Mouse (Mus musculus) adrenal gland, adult (tissue): Measurements from ENCODE around the gene Rbpms2.

Experiments used
- DNase-seq, 2 experiments: peaks; one replicate each; pipeline ENCODE4 v3.0.0; 2022 to 2023; ENCODE audit warnings: low spot score in 1 of 2; ENCODE audit not compliant: inconsistent age in 2 of 2

Gene Rbpms2

DNA sequence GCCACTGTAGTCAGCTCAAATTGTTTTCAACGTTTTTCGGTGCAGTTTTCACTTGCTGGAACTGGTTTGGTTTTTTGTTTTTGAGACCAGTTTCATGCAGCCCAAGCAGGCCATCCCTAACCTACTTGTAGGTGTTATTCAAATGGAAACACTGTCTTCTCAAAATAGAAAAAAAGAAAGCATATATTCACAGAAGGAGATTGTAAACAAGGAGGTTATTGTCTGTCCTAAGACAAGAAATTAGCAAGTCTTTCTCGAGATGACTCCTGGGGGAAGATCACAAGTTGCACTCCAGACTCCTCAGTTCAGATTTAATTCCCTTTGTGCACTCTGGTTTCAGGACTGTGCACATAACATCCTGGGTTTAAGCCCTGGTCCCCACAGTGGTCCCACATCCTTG, 10.1 kb upstream of the Rbpms2 start:
- no peak for DNase-seq

DNA sequence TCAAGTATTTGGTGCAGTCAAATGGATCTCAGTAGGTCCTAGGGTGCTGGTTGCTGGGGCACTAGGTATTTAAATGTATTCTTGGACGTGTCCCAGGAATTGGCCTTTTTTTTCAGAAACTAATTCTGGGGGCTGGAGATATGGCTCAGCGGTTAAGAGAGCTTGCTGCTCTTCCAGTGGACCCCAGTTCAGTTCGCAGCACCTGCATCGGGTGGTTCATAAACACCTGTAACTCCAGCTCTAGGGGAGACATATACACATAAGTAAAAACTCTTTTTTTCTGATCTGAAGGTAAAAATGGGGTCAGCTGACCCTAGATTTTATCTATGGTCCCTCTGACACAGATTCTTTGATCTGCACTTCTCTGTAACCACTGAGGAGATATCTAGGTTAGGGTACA, 8.3 kb upstream of the Rbpms2 start:
- no peak for DNase-seq

DNA sequence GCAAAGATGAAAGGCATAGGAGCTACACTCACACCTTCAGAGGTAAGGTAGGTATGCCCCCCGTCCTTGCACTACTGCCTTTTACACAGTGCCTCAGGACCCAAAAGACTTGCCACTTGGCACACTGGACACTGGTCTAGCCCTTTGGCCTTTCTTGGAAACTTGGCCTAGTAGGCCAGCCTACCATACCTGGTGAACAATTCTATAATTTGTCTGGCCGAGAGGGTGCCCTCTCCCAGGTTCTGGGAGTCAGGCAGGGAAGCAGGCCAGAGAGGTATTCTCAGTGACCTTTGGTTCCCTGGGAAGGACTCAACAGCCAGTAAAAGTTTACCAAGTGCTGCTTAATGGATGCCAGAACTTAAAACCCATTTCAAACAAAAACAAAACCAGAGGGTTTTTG, 7.8 kb upstream of the Rbpms2 start:
- DNase-seq: no peak

DNA sequence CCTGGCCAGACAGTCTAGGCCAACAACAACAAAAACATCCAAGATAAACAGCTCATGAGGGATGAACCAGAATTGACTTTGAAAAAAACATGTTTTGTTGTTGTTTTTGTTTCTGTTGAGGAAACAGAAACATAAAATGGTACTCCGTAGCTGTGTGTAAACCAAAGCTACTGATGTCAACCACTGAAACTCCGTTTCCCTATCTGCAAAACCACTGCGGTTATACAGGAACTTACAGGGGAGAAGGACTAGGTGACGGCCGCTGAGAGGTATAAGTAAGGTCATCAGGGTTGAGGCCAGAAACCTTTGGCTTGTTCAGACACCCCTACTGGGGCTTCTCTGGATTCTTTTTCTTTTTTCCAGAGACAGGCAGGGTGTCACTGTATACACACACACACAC, 6.6 kb upstream of the Rbpms2 start:
- DNase-seq: no peak

DNA sequence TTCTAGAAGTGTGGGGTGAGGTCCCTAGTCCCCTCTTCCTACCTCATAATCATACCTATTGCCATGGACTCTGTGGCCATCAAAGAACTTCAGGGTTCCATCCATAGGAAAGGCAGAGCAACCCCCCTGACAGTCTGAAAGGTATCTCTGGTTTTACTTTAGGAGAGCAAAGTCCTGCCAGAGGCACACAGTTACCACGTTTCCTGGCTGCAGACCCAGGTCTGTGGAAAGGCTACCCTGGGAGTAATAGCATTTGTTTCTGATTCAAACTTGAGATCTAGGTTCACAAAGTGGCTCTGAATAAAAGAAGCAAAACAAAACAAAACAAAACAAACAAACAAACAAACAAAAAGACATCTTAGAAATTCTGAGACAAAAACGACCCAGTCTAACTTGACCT, 5.2 kb upstream of the Rbpms2 start:
- no peak for DNase-seq

DNA sequence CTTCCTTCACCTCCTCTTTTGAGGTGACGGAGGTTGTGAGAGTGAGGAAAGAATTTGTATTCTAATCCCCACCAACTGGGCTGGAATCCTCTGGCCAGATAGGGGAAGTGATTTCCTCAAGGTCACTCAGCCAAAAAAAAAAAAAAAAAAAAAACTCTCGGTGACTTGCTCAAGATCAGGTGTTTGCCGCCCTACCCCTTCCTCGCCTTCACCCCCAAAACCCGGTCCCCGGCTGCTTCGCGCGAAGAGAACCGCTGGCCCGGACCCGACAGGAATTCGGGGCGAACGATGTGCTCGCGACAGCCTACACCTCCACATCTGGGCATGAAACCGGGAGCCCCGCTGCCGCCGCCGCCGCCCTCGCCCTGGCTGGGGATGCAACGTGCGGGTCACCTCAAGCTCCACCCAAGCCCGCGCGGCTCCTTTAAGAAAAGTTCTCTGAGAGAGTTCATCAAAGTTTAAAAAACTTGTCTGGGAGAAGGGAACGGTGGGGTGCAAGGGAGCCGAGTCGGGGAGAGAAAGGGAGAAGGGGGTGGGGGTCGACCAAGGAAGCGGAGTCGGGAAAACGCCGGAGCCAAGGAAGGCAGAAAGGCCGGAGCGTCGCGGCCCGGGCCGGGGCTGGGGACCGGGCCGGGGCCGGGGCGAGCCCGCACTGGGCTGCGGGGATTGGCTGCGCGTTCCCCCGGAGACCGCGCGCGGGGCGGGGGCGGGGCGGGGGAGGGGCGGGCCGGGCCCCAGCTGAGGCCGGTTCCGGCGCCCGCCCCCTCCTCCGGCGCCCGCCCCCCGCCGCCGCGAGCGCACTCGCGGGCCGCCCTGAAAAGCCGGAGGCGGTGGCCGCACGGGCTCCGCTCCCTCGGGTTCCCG, 551 bp downstream of the Rbpms2 start:
- peak; percentile 83 to 94 for DNase-seq

DNA sequence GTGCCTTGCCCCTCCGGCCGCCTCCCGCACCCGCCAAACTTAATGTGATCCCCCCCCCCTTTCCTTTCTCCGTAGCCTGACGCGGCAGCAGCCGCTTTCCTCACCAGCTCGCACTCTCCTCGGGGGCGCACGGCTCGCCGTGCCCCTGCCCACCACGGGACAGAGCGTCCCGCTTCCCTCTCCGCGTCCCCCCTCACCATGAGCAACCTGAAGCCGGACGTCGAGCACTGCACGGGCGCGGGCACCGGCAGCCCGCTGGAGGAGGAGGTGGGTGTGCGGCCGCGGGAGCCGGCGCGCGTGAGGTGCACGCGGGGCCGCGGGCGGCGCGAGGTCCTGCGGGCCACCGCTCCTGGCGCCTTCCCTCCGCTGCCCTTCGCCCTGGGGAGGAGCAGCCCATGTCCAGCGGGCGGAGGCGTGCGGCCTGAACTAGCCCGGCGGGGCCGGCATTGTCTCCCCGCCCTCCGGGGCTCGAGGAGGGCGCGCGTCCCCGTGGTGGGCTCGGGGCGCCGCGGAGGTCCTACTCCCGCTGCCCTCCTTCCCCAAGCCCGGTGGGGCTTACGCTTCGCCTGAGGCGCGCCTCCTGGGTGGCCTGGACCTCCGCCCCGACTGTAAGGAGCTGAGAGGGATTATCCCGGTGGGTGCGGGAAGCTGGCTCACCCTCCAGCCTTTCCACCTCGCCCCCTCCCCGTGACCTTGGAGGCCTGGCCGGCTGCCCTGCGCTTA, 1.3 kb downstream of the Rbpms2 start:
- peak; percentile 74 to 89 for DNase-seq

DNA sequence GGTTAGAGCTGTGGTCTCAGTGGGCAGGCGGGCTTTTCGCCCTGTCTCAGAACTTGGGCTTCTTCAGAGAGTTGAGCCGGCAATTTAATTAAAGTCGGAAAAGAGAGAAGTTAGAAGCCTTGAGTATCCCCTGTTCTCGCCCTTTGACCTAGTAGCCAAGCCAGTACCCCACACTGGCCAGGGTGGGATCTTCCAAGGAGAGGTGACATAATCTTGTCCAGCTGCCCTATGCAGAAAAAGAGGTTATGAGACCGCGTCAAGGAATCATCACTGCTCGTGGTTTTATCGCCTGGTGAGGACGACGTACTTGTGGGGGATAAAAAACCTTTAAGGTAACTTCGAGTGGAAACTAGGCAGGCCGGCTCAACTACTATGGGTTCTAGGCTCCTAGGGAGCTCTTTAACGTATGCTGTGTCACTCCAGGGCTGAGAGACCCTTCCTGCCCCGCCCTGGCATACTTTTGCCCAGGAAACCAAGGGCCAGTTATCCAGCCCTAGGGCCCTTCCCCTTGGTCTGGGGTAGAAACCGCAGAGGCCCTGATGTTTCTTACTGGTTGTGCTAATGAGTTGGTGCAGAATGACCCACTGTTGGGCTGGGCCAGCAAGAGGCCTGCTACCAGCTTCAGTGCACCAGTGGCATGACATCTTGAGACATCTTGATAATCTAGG, 2.0 kb downstream of the Rbpms2 start:
- DNase-seq: peak in 1 of 2 experiments; percentile 43

DNA sequence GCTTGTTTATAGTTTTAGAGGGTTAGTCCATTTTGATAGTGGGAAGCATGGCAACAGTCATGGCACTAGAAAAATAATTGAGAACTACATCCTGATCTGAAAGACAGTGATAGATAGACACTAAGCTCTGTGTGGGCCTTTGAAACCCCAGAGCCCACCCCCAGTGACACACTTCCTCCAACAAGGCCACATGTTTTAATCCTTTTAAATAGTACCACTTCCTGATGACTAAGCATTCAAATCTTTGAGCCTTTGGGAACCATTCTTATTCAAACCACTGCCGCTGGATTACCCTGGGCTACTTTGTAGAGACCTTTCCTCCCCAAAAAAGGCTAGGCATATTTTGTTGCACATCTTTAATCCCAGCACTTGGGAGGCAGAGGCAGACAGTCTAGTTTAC, 6.3 kb downstream of the Rbpms2 start:
- DNase-seq: peak in 1 of 2 experiments; percentile 43

DNA sequence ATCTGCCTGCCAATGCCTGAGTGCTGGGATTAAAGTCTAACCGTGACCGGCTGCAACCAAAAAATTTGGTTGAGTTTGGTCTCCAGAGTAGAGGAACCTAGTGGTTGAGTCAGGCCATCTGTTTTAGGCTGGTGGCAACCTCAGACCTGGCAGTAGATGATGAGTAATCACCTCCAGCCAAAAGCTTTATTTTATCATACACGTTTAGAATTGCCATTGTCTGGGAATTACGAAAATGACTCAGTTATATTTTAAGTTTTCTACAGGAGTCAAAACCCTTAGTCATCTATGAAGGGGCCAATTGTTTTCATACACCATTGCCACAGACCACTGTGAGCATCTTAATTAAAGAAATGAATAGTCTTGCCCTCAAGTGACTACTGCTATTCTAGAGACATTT, 7.5 kb downstream of the Rbpms2 start:
- DNase-seq: no peak

DNA sequence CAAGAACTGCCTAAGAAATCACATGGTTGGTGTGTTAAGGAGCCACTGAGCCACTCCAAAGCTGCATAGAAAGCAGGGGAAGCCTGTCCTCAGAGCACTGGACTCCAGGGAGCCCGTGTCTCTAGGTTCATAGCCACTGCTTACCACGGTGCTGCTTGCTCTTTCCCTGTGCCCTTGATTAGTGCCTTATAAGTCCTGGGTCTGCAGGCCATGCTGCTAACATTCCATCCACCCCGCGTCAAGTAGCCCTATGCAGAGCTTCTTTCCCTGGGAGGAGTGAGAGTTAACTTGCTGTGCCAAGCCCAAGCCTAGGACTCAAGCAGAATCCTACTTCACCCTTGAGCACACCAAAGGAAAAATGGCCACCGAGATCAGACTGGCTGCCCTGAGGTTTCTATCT, 9.6 kb downstream of the Rbpms2 start:
- DNase-seq: peak in 1 of 2 experiments; percentile 55

DNA sequence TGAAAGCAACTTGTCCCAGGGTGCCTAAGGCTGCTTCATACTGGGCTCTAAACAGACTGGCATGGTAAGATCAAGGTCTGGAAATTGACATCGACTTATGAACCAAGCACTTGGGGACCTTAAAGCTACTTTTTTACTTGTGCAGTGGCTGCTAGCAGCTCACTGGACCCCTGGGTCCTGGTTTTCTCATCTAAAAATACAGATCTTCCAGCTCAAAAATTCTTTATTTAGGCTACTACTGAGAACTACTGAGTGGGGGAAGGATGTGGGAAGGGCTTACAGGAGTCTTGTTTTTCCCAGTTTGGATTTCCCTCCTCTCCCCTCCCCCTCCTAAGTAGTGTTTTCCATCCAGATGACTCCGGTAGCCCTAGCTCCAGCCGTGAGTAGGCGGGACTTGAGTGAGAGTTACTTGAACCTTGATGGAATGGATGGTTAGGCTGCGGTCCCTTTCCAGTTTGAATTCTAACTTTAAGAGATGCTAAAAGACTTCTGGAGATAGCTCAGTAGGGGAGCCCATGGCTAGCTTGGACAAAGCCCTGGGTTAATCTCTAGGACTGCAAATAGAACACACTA, 11.5 kb downstream of the Rbpms2 start:
- DNase-seq: peak in 1 of 2 experiments; percentile 71

DNA sequence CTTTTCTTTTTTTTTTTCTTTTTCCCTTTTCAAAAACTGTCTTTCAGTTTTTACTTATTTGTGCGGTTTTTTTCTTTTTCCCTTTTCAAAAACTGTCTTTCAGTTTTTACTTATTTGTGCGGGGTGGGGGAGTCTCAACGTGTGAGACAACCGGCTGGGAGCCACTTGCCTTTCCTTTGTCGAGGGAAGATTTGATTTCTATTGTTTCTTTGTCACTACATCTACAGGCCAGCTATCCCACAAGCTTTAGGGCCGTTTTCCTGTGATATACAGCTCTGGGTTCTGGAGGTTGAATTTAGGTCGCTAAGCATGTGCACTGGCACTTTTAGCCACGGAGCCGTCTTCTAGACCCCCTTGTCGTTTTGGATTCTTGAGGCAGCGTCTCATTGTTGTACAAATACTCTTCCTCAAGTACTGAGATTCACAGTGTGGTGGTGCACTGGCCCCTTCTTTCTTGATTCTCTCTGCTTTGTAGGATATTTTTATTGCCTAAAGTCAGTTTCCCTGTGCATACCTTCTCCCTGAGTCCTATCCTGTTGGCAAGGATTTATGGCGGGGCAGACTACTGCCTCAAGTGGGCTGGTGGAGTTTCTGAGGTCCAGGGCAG, 12.1 kb downstream of the Rbpms2 start:
- DNase-seq: peak in 1 of 2 experiments; percentile 60

DNA sequence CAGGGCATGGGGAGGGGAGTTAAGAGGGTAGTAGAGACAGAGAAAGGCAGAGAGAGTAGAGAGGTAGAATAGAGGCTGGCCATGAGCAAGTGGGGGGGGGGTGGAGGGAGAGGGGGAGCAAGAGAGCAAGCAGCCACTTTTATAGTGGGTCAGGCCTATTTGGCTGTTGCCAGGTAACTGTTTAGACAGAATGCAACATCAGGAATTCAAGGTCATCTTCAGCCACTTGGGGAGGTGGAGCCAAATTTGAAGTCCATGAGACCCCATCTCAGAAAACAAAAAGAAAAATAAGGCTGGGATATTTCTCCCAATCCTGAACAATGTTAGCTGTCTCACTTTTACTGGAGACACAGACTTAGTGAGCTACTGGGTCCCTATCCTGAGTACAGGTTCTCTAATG, 13.1 kb downstream of the Rbpms2 start:
- peak in 1 of 2 experiments; percentile 66 for DNase-seq

DNA sequence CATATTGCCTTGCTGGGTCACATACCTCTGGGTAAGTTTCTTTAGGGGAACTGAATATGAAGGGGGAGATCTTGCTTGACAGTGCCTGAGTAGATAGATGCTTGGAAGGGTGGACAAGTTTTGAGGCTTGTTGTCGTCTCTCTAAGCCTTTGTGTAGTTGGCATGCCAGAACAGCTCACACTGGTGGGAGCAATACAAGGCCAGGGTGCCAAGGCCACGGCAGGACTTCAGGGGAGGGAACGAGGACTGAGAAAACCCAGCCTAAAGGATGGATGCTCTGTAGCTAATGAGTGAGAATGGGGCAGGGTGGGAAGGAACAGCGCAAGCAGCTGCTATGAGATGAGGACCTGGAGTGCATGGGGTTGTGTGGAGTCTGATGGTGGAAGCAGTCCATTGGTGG, 15.5 kb downstream of the Rbpms2 start:
- DNase-seq: peak; percentile 73 to 77

DNA sequence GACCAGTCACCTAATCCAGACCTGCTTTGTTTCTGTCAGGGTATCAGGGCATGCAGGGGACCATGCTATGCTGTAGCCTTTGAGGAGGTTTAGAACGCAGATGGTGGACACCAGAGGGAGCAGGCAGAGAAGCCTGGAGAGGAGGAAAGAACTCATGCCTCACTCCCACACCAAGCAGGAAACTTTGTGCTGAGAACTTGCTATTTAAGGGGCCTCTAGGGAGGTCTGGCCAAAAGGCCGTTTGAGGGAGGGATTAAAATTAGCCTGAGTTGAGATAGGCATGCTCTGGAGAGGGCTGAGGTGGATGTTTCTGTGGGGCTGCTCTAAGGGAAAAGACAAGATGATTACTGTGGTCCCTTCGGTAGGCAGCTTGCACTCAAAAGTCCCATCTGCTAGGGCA, 16.5 kb downstream of the Rbpms2 start:
- peak in 1 of 2 experiments; percentile 61 for DNase-seq

DNA sequence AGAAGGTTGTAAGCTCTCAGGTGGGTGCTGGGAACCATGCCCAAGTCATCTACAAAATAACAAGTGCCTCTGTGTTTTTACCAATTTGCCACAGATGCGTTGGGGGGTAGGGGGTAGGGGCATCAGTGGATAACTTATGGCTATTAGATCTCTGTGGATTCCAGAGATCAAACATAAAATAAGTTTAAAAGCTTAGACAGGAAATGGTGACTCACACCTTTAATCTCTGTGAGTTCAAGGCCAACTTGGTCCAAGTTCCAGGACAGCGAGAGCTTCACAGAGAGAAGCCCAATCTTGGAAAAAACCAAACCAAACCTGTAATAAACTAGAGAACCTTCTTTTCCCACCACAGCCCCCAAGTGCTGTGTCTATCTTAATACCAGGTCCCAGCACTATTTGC, 17.3 kb downstream of the Rbpms2 start:
- DNase-seq: peak; percentile 60 to 83

DNA sequence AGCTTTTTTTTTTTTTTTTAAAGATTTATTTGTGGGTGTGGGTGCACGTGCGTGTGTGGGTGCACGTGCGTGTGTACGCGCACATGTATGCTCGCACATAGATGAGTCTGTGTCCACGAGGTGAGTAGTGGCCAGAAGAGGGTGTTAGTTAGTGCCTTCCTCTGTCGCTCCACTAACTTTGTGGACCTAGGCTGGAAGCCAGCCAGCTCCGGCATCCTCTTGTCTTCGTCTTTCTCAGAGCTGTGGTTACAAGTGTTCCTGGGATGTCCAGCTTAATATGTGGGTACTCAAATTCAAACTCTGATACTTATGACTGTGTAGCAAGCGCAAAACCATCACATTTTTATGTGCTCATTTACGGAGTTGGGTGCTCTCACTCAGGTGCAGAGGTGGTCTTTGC, 19.3 kb downstream of the Rbpms2 start:
- peak in 1 of 2 experiments; percentile 40 for DNase-seq

DNA sequence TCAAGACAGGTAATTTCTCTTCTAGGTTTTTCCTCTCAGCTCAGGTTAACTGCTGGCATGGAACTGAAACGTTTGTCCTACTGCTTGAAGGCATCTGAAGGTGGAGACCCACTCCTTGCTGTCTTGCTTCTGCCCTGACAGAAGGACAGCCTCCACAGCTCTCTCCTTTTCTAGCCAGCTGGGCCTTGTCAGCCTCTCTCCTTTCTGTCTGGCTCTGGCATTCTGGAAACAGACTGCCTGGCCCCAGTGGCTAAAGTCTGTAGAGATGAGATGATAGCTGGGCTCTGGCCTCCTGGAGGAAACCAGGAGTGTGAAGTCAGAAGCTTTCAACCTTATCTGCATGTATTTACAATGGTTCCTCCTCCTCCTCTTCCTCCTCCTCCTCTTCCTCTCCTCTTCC, 20.5 kb downstream of the Rbpms2 start:
- DNase-seq: peak in 1 of 2 experiments; percentile 56

DNA sequence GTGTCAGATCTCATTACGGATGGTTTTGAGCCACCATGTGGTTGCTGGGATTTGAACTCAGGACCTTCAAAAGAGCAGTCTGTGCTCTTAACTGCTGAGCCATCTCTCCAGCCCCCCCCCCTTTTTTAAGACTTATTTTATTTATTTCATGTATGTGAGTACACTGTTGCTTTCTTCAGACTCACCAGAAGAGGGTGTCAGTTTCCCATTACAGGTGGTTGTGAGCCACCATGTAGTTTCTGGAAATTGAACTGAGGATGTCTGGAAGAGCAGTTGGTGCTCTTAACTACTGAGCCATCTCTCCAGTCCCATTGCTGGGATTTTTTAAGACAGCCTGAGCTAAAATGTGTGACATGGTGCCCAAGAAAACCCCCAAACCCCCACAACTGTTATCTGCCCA, 22.5 kb downstream of the Rbpms2 start:
- DNase-seq: peak in 1 of 2 experiments; percentile 42

DNA sequence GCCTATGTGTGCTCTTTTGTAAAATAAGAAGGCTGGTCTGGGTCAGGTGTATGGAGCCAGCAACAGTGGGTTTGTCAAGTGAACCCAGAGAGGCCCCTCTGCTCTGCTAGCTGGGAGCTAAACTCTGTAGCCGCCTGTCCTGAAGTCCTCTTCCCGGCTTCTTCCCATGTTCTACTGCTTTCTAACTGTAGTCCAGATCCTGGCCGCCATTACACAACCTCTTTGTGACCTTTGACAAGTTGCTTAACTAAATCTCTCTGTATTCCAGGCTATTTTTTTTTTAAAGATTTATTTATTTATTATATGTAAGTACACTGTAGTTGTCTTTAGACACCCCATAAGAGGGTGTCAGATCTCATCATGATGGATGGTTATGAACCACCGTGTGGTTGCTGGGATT, 24.3 kb downstream of the Rbpms2 start:
- DNase-seq: no peak
